Mouse (Mus musculus) spleen, embryonic (tissue): ENCODE measurements around the gene Gm5935.
"Not testable (repeated sequence)": the region's sequence is repeated elsewhere in the genome, so short reads cannot be mapped to it uniquely, and the experiment has no call there.

Experiments used
- CTCF ChIA-PET: fragments of 350-600 bp; sonication (Branson Sonifier 250); formaldehyde crosslinking; loops from one replicate; lab custom pipeline; 2022; lab: Charles Lee

Gm5935 gene

GRCm38 (mm10) chrX:24775064-24775463 is at the start of gene Gm5935:
Gene Gm5935 (minus strand): TSS chrX:24775164.
- CTCF ChIA-PET, result not testable (repeated sequence)
